Mouse (Mus musculus): Measurements from ENCODE around the gene Iqub. TPM values are rescaled to one million over a fixed set of nuclear protein-coding genes. Genes with fewer than 3 reads are reported as not detected.

The Iqub gene
- total RNA-seq (2021) (under 1 TPM; 0.47 to 0.52 TPM), polyA plus RNA-seq (2012; rRNA removed) (0.06 and 0.08 TPM in 2 replicates)
- long read RNA-seq, result 0 reads

DNA sequence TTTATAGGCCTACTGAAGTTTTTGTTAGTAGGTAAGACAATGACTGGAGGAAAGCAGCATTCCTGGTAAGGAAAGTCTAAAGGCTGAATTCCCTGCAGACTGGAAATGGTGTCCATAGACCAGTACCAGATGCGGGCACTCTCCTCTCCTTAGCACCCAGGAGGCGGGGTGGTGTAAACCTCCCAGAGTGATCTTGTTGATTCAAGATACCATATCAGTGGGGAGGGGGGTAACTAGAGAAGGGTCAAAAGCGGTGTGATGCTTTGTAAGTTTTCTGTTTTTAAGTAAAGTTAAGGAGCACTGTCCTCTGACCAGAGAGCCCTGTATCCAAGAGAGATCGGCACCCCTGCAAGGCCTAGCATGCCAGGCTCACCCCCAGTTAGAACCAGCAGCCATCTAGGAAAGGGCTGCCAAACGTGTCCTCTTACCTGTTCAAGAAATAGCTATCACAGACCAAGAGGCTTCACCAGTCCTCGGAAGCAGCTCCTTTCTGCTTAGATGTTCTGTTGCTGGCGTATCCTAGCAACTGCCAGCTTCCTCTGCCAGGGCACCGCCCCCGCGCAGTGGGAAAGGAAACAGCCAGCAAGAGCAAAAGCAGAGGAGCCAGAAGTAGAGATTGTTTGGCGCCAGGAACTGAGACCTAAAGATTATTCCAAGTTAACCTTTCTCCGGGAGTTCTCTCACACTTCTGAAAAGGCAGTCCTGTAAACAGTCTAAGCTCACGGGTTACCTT is at the start of gene Iqub:
TSS of gene Iqub (minus strand) at position 516 of the 733 bp plus-strand sequence.
- 19% methylated on average over 13 of the region's 13 CpGs for WGBS
- H3K27ac ChIP-seq, result peak within 1 kb of the TSS; percentile 18; the same call in 1 of the 2 replicates
- no peaks in the 10 kb centered on the region for H3K79me2 ChIP-seq (replicated peaks; ENCODE audit: control insufficient read depth, insufficient read depth, low read length)
- no peak within 1 kb of the TSS for H3K9ac ChIP-seq (ENCODE audit: low read depth, low read length)
- H3K27me3 ChIP-seq (ENCODE audit: control insufficient read depth, insufficient read depth, low read length), result no peaks in the 10 kb centered on the region
- DNase-seq, result peak; percentile 63 to 80
- H3K4me1 ChIP-seq (ENCODE audit: control insufficient read depth, insufficient read depth, low read length), result peaks cover 1% of the 10 kb centered on the region; the same call in 1 of the 2 replicates
- no peaks in the 10 kb centered on the region; the same call in 1 of the 2 replicates for H3K36me3 ChIP-seq (ENCODE audit: control insufficient read depth, insufficient read depth, low read length)
- intact Hi-C loops (cut with DNase I), result no loop called here
- no peak within 1 kb of the TSS for H3K4me3 ChIP-seq
- TF ChIP-seq CTCF (IDR thresholded peaks at IDR 0.05) (no peak), EP300 (IDR thresholded peaks at IDR 0.05; ENCODE audit: insufficient read depth, low read depth, low read length) (no peak), POLR2A (IDR thresholded peaks at IDR 0.05; ENCODE audit: insufficient read depth, low read depth, low read length) (no peak)

DNA sequence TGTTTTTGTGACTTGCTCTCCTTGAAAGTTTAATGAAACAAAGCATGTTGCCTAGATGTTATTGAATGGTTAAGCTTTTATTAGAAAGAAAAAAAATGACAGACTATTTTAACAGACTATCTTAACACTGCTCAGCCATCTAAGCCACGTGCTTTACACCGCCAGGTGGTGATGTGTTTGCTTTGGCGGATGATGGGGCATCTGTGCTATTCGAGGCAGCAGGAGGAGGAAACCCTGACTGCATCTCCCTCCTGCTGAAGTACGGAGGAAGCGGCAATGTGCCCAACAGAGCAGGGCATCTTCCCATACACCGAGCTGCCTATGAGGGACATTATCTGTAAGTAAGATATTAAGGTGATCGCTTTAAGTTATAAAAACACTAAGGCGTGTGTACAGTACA is 49.2 kb upstream of the Iqub start:
- Histone ChIP-seq H3K4me1 (ENCODE audit: control insufficient read depth, insufficient read depth, low read length) (no peaks in the 10 kb centered on the region; the same call in 1 of the 2 replicates), H3K27ac (no peak overlapping the region), H3K79me2 (replicated peaks; ENCODE audit: control insufficient read depth, insufficient read depth, low read length) (no peaks in the 10 kb centered on the region), H3K9ac (ENCODE audit: low read depth, low read length) (no peak overlapping the region), H3K27me3 (ENCODE audit: control insufficient read depth, insufficient read depth, low read length) (no peaks in the 10 kb centered on the region), H3K36me3 (ENCODE audit: control insufficient read depth, insufficient read depth, low read length) (peaks cover 3% of the 10 kb centered on the region), H3K4me3 (no peak overlapping the region)
- intact Hi-C loops (cut with DNase I), result no loop called here
- 46% methylated on average over 9 of the region's 9 CpGs for WGBS
- TF ChIP-seq EP300 (IDR thresholded peaks at IDR 0.05; ENCODE audit: insufficient read depth, low read depth, low read length), result no peak
- no peak for TF ChIP-seq POLR2A (IDR thresholded peaks at IDR 0.05; ENCODE audit: insufficient read depth, low read depth, low read length)
- TF ChIP-seq CTCF (IDR thresholded peaks at IDR 0.05), result peak; percentile 33
- DNase-seq, result no peak

DNA sequence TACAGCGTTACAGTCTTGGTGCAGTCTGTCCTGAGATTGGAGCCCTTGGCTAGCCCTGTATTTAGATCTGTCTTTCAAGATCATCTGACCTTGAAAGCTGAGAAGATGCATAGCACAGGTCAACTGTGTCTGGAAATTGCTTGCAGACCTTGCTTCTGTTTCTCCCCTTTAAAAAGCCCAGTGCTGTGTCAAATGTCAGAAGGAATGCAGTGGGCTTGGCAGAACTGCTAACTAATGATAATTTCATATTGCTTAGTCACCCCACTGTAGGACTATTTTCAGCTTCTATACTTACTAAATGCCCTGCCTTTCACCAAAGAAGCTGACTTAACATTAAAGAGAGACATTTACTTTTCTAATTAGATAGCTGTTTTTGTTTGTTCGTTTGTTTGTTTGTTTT is 40.6 kb upstream of the Iqub start:
- Histone ChIP-seq H3K27ac (peak overlapping the region; percentile 63), H3K4me3 (no peak overlapping the region), H3K36me3 (ENCODE audit: control insufficient read depth, insufficient read depth, low read length) (peaks cover 20% of the 10 kb centered on the region), H3K9ac (ENCODE audit: low read depth, low read length) (no peak overlapping the region; the same call in 1 of the 2 replicates), H3K27me3 (ENCODE audit: control insufficient read depth, insufficient read depth, low read length) (no peaks in the 10 kb centered on the region), H3K79me2 (replicated peaks; ENCODE audit: control insufficient read depth, insufficient read depth, low read length) (no peaks in the 10 kb centered on the region), H3K4me1 (ENCODE audit: control insufficient read depth, insufficient read depth, low read length) (peaks cover 16% of the 10 kb centered on the region)
- intact Hi-C loops (cut with DNase I), result no loop called here
- 57% methylated on average over 2 of the region's 2 CpGs for whole genome bisulfite sequencing
- DNase-seq, result no peak
- TF ChIP-seq EP300 (IDR thresholded peaks at IDR 0.05; ENCODE audit: insufficient read depth, low read depth, low read length), result no peak
- TF ChIP-seq POLR2A (IDR thresholded peaks at IDR 0.05; ENCODE audit: insufficient read depth, low read depth, low read length), result no peak
- no peak for TF ChIP-seq CTCF (IDR thresholded peaks at IDR 0.05)

GRCm38 (mm10) chr6:24554427-24555086 is 39.7 kb upstream of the Iqub start:
- Histone ChIP-seq H3K4me3 (no peak overlapping the region), H3K27ac (peak overlapping the region; percentile 63), H3K4me1 (ENCODE audit: control insufficient read depth, insufficient read depth, low read length) (peaks cover 16% of the 10 kb centered on the region), H3K79me2 (replicated peaks; ENCODE audit: control insufficient read depth, insufficient read depth, low read length) (no peaks in the 10 kb centered on the region), H3K36me3 (ENCODE audit: control insufficient read depth, insufficient read depth, low read length) (peaks cover 20% of the 10 kb centered on the region), H3K27me3 (ENCODE audit: control insufficient read depth, insufficient read depth, low read length) (no peaks in the 10 kb centered on the region), H3K9ac (ENCODE audit: low read depth, low read length) (peak overlapping the region; percentile 42)
- WGBS, result 35% methylated on average over 11 of the region's 11 CpGs
- DNase-seq, result peak in 1 of 2 experiments; percentile 47
- TF ChIP-seq CTCF (IDR thresholded peaks at IDR 0.05), result no peak
- 0 out of 2 replicates have a peak, but pooled peaks have one; percentile 30 for TF ChIP-seq EP300 (IDR thresholded peaks at IDR 0.05; ENCODE audit: insufficient read depth, low read depth, low read length)
- 0 out of 2 replicates have a peak, but pooled peaks have one; percentile 11 for TF ChIP-seq POLR2A (IDR thresholded peaks at IDR 0.05; ENCODE audit: insufficient read depth, low read depth, low read length)
- intact Hi-C loops (cut with DNase I), result no loop called here

DNA sequence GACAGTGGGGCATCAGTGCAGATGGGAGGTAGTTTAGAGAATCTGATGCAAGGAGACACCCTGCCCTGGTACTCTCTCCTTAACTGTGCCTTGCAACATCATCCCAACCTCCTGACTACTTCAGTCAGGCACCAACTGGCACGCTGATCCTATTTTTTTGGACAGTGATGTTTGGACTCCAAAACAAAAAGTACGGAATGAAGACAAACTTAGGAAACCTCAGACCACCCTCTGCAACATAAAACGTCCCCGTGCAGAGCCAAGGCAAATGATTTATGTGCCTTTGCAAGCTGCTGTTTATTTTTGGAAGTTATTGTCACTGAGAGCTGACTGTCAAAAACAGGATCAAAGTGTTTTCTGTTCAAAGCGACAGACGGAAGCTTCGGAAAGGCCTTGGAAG is 37.2 kb upstream of the Iqub start:
- Histone ChIP-seq H3K27me3 (ENCODE audit: control insufficient read depth, insufficient read depth, low read length) (no peaks in the 10 kb centered on the region), H3K36me3 (ENCODE audit: control insufficient read depth, insufficient read depth, low read length) (peaks cover 15% of the 10 kb centered on the region), H3K9ac (ENCODE audit: low read depth, low read length) (no peak overlapping the region), H3K27ac (peak overlapping the region; percentile 55), H3K79me2 (replicated peaks; ENCODE audit: control insufficient read depth, insufficient read depth, low read length) (no peaks in the 10 kb centered on the region), H3K4me1 (ENCODE audit: control insufficient read depth, insufficient read depth, low read length) (peaks cover 16% of the 10 kb centered on the region), H3K4me3 (no peak overlapping the region)
- WGBS, result 15% methylated on average over 7 of the region's 7 CpGs
- no peak for DNase-seq
- intact Hi-C loops (cut with DNase I), result no loop called here
- no peak for TF ChIP-seq POLR2A (IDR thresholded peaks at IDR 0.05; ENCODE audit: insufficient read depth, low read depth, low read length)
- no peak for TF ChIP-seq EP300 (IDR thresholded peaks at IDR 0.05; ENCODE audit: insufficient read depth, low read depth, low read length)
- TF ChIP-seq CTCF (IDR thresholded peaks at IDR 0.05), result no peak

Data from heart, adult 2 months (tissue).